Mouse (Mus musculus): Measurements from ENCODE around the gene Tanc2.

- TF ChIP-seq CTCF (IDR thresholded peaks at IDR 0.05 in 2 of 3, conservative IDR thresholded peaks at IDR 0.05 in 1 of 3; ENCODE audit: control insufficient read depth in 1 of 3, insufficient read depth in 1 of 3, low read depth in 2 of 3, low read length in 3 of 3, poor library complexity in 1 of 3, severe bottlenecking in 1 of 3) (no peak), TBP (IDR thresholded peaks at IDR 0.05; ENCODE audit: low read depth, low read length) (no peak)
These were observed 313.2 kb downstream of the Tanc2 start for GRCm38 (mm10) chr11:105902956-105903355.

Measured in MEL (cell line).